Mouse (Mus musculus) ES-Bruce4 (cell line): ENCODE results near the gene Gli2. TPM values are rescaled to one million over a fixed set of nuclear protein-coding genes. Genes with fewer than 3 reads are reported as not detected.

ENCODE experiments used
- H3K27ac ChIP-seq: 2 replicates; pipeline ENCODE4 v1.5.1; 2012; ENCODE audit warnings: low read length, inconsistent platforms; ENCODE audit not compliant: insufficient read depth
- H3K27me3 ChIP-seq: 2 replicates; pipeline ENCODE4 v1.6.1; 2012; ENCODE audit warnings: mild to moderate bottlenecking, low read length, inconsistent platforms; ENCODE audit not compliant: control insufficient read depth, poor library complexity, insufficient read depth, severe bottlenecking
- H3K36me3 ChIP-seq: 2 replicates; pipeline ENCODE4 v1.6.1; 2012; ENCODE audit warnings: inconsistent platforms, mild to moderate bottlenecking, low read length, moderate library complexity; ENCODE audit not compliant: control insufficient read depth, poor library complexity, insufficient read depth, severe bottlenecking
- H3K4me1 ChIP-seq: one replicate; pipeline ENCODE4 v1.8.1; 2011; ENCODE audit warnings: low read length; ENCODE audit not compliant: control insufficient read depth, insufficient read depth
- H3K4me3 ChIP-seq: 2 replicates; pipeline ENCODE4 v1.5.1; 2011; ENCODE audit warnings: low read depth, mild to moderate bottlenecking, low read length
- H3K9ac ChIP-seq: 2 replicates; pipeline ENCODE4 v1.6.1; 2012; ENCODE audit warnings: low read depth, mild to moderate bottlenecking, inconsistent platforms; ENCODE audit not compliant: poor library complexity, severe bottlenecking
- H3K9me3 ChIP-seq: replicated peaks from 2 replicates; pipeline ENCODE4 v1.6.1; 2012; ENCODE audit warnings: mild to moderate bottlenecking, low read length, inconsistent platforms; ENCODE audit not compliant: control insufficient read depth, poor library complexity, insufficient read depth, severe bottlenecking
- CTCF ChIP-seq: IDR thresholded peaks from one replicate; pipeline ENCODE4 v1.8.1; 2011; ENCODE audit warnings: low read depth, low read length
- EP300 ChIP-seq: IDR thresholded peaks from 2 replicates; pipeline ENCODE4 v1.6.1; 2011; ENCODE audit warnings: low read depth, low read length; ENCODE audit not compliant: insufficient read depth
- POLR2A ChIP-seq: IDR thresholded peaks from one replicate; pipeline ENCODE4 v1.8.1; 2011; ENCODE audit warnings: low read length; ENCODE audit not compliant: insufficient read depth
- polyA plus RNA-seq: library from polyadenylated mRNA; stranded (reverse); fragments of >200 nt; gene quantifications from 2 replicates; pipeline ENCODE4 v1.2.4, GENCODE M21; 2011; ENCODE audit warnings: low read depth; ENCODE audit not compliant: missing spikeins, insufficient read depth, insufficient read length

The Gli2 gene
- polyA plus RNA-seq, 1 experiment, result 10.9 TPM

- H3K27ac ChIP-seq, result no peak overlapping the region
- no peaks in the 10 kb centered on the region for H3K9me3 ChIP-seq
- H3K9ac ChIP-seq, result no peak overlapping the region
- no peaks in the 10 kb centered on the region for H3K36me3 ChIP-seq
- TF ChIP-seq POLR2A (no peak), CTCF (no peak), EP300 (no peak)
- H3K27me3 ChIP-seq, result no peaks in the 10 kb centered on the region
- H3K4me3 ChIP-seq, result no peak overlapping the region
- H3K4me1 ChIP-seq, result peaks cover 2% of the 10 kb centered on the region
Observed at GRCm38 (mm10) chr1:119034163-119034705, 19.2 kb downstream of the Gli2 start.

- Histone ChIP-seq H3K9me3 (no peaks in the 10 kb centered on the region), H3K9ac (no peak overlapping the region), H3K4me1 (peaks cover 2% of the 10 kb centered on the region), H3K36me3 (no peaks in the 10 kb centered on the region), H3K4me3 (no peak overlapping the region), H3K27ac (no peak overlapping the region), H3K27me3 (no peaks in the 10 kb centered on the region)
- TF ChIP-seq CTCF, result no peak
- TF ChIP-seq EP300, result no peak
- no peak for TF ChIP-seq POLR2A
Observed at GRCm38 (mm10) chr1:119033450-119034162, 19.8 kb downstream of the Gli2 start.

- H3K4me3 ChIP-seq, result no peak overlapping the region
Observed at GRCm38 (mm10) chr1:119031185-119031584, 22.2 kb downstream of the Gli2 start.

GRCm38 (mm10) chr1:119025647-119026358, 27.6 kb downstream of the Gli2 start:
- Histone ChIP-seq H3K36me3 (no peaks in the 10 kb centered on the region), H3K27ac (no peak overlapping the region)

More at GRCm38 (mm10) chr1:119031185-119031584, 22.2 kb downstream of the Gli2 start:
- Histone ChIP-seq H3K27me3 (no peaks in the 10 kb centered on the region), H3K4me1 (no peaks in the 10 kb centered on the region), H3K9me3 (no peaks in the 10 kb centered on the region), H3K36me3 (no peaks in the 10 kb centered on the region), H3K9ac (no peak overlapping the region), H3K27ac (no peak overlapping the region)
- no peak for TF ChIP-seq CTCF
- TF ChIP-seq EP300, result no peak
- no peak for TF ChIP-seq POLR2A

GRCm38 (mm10) chr1:119022311-119022710, 31.1 kb downstream of the Gli2 start:
- H3K4me3 ChIP-seq, result no peak overlapping the region
- TF ChIP-seq CTCF (no peak), POLR2A (no peak), EP300 (no peak)
- no peaks in the 10 kb centered on the region for H3K36me3 ChIP-seq

More at GRCm38 (mm10) chr1:119025647-119026358, 27.6 kb downstream of the Gli2 start:
- TF ChIP-seq EP300 (no peak), POLR2A (no peak), CTCF (no peak)
- Histone ChIP-seq H3K4me3 (no peak overlapping the region), H3K9ac (no peak overlapping the region), H3K9me3 (no peaks in the 10 kb centered on the region), H3K4me1 (no peaks in the 10 kb centered on the region), H3K27me3 (no peaks in the 10 kb centered on the region)

More at GRCm38 (mm10) chr1:119022311-119022710, 31.1 kb downstream of the Gli2 start:
- Histone ChIP-seq H3K9ac (no peak overlapping the region), H3K9me3 (no peaks in the 10 kb centered on the region), H3K27me3 (no peaks in the 10 kb centered on the region), H3K4me1 (no peaks in the 10 kb centered on the region), H3K27ac (no peak overlapping the region)
